Mouse (Mus musculus) thymus, adult 2 months (tissue): ENCODE data around the gene Rps3.

Experiments
- CTCF ChIP-seq: fragments of 200-500 bp; IDR thresholded peaks from 2 replicates; pipeline ENCODE4 v1.5.1; 2012; ENCODE audit warnings: mild to moderate bottlenecking, control low read depth, low read length, moderate library complexity, borderline replicate concordance; ENCODE audit not compliant: control insufficient read depth, poor library complexity, insufficient read depth; ENCODE audit errors: extremely low read depth
- POLR2A ChIP-seq: fragments of 200-500 bp; IDR thresholded peaks from 2 replicates; pipeline ENCODE4 v1.6.1; 2012; ENCODE audit warnings: mild to moderate bottlenecking, low read length, control low read depth, moderate library complexity; ENCODE audit not compliant: control insufficient read depth, poor library complexity, insufficient read depth; ENCODE audit errors: extremely low read depth

DNA sequence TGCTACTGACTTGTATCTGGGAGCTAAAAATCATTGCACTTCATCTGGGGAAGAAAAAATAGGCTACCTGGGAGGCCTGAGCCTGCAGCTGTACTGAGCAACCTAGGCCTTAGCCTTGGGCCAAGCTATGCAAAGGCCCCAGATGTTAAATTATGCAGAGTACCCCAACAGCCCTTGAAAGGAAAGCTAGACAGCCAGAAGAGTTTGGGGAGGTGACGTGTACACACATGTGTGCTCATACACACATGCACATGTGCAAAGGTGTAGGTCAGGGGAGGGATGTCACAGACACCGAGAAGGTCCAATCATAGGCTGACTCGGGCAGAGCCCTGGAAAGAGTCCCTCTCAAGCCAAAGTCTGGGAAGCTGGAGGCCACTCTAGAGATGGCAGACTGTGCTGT, 55.6 kb downstream of the Rps3 start:
- TF ChIP-seq CTCF (no peak), POLR2A (no peak)
